Mouse (Mus musculus): Measurements from ENCODE around the gene Akt3.

- TF ChIP-seq CTCF (conservative IDR thresholded peaks at IDR 0.05; ENCODE audit: low read length) (no peak), NANOG (IDR thresholded peaks at IDR 0.05; ENCODE audit: borderline replicate concordance, low read length) (no peak), POU5F1 (IDR thresholded peaks at IDR 0.05; ENCODE audit: borderline replicate concordance, low read length) (no peak)
Observed at GRCm38 (mm10) chr1:176997711-176998689, 260.0 kb downstream of the Akt3 start.

Measured in E14TG2a.4 (cell line).